Mouse (Mus musculus) C2C12 (cell line): ENCODE measurements around the gene Chfr. TPM values are rescaled to one million over a fixed set of nuclear protein-coding genes. Genes with fewer than 3 reads are reported as not detected.

Source experiments
- H3K27me3 ChIP-seq: one replicate; pipeline ENCODE4 v1.6.1; 2011; ENCODE audit not compliant: control insufficient read depth, insufficient read depth, insufficient read length
- H3K36me3 ChIP-seq: one replicate; pipeline ENCODE4 v1.6.1; 2011; ENCODE audit not compliant: control insufficient read depth, insufficient read depth
- H3K4me3 ChIP-seq: one replicate; pipeline ENCODE4 v1.5.1; 2011; ENCODE audit warnings: mild to moderate bottlenecking, control low read depth; ENCODE audit not compliant: poor library complexity, insufficient read depth, severe bottlenecking
- H3K79me2 ChIP-seq: one replicate; pipeline ENCODE4 v1.6.1; 2011; ENCODE audit not compliant: control insufficient read depth, insufficient read depth
- H3K79me3 ChIP-seq: one replicate; pipeline ENCODE4 v1.6.1; 2011; ENCODE audit warnings: low read depth, control low read depth
- H3ac ChIP-seq: one replicate; pipeline ENCODE3; 2011; ENCODE audit warnings: low read depth; ENCODE audit not compliant: control insufficient read depth, insufficient read length
- CEBPB ChIP-seq: IDR thresholded peaks from one replicate; pipeline ENCODE4 v1.6.1; 2011; ENCODE audit warnings: low read depth, mild to moderate bottlenecking, control low read depth, moderate library complexity
- CTCF ChIP-seq: IDR thresholded peaks from one replicate; pipeline ENCODE4 v1.5.1; 2011; ENCODE audit not compliant: control insufficient read depth, insufficient read depth, insufficient read length
- FOSL1 ChIP-seq: IDR thresholded peaks from one replicate; pipeline ENCODE4 v1.8.0; 2011; ENCODE audit warnings: mild to moderate bottlenecking, low read length; ENCODE audit not compliant: poor library complexity, insufficient read depth, severe bottlenecking
- MAX ChIP-seq: IDR thresholded peaks from one replicate; pipeline ENCODE4 v1.6.1; 2011; ENCODE audit warnings: mild to moderate bottlenecking, control low read depth
- MYOD1 ChIP-seq: IDR thresholded peaks from one replicate; pipeline ENCODE4 v1.6.1; 2011; ENCODE audit warnings: low read depth; ENCODE audit not compliant: control insufficient read depth, insufficient read length
- MYOG ChIP-seq: IDR thresholded peaks from one replicate; pipeline ENCODE4 v1.6.1; 2011; ENCODE audit not compliant: control insufficient read depth, insufficient read length; ENCODE audit errors: extremely low read depth
- USF1 ChIP-seq: IDR thresholded peaks from one replicate; pipeline ENCODE4 v1.6.1; 2011; ENCODE audit warnings: low read depth, mild to moderate bottlenecking, control low read depth, moderate library complexity
- polyA plus RNA-seq: library from polyadenylated mRNA; unstranded; fragments of >200 nt; fragmentation: generic; extraction: Trizol; gene quantifications from one replicate; pipeline ENCODE4 v1.2.1, GENCODE M21; 2012; ENCODE audit warnings: missing spikeins

Gene Chfr
- polyA plus RNA-seq, 1 experiment, result 14.4 TPM

GRCm38 (mm10) chr5:110102853-110103625 lies 32.6 kb upstream of the Chfr start:
- Histone ChIP-seq H3K79me3 (peaks cover 19% of the 10 kb centered on the region), H3K36me3 (peaks cover 36% of the 10 kb centered on the region), H3K79me2 (peaks cover 32% of the 10 kb centered on the region), H3K4me3 (no peak overlapping the region), H3ac (no peak overlapping the region), H3K27me3 (no peaks in the 10 kb centered on the region)
- TF ChIP-seq USF1 (no peak), MYOG (no peak), MAX (no peak), CTCF (no peak), MYOD1 (no peak), FOSL1 (no peak), CEBPB (no peak)

GRCm38 (mm10) chr5:110103901-110104615 lies 31.6 kb upstream of the Chfr start:
- peaks cover 32% of the 10 kb centered on the region for H3K79me2 ChIP-seq
- H3K36me3 ChIP-seq, result peaks cover 36% of the 10 kb centered on the region
- no peaks in the 10 kb centered on the region for H3K27me3 ChIP-seq
- H3K4me3 ChIP-seq, result no peak overlapping the region
- no peak overlapping the region for H3ac ChIP-seq
- TF ChIP-seq MYOG (no peak), CTCF (no peak), MAX (no peak), CEBPB (no peak), MYOD1 (no peak), USF1 (no peak), FOSL1 (no peak)
- peaks cover 19% of the 10 kb centered on the region for H3K79me3 ChIP-seq

GRCm38 (mm10) chr5:110104616-110105380 lies 30.8 kb upstream of the Chfr start:
- Histone ChIP-seq H3ac (no peak overlapping the region), H3K27me3 (no peaks in the 10 kb centered on the region), H3K36me3 (peaks cover 36% of the 10 kb centered on the region), H3K4me3 (no peak overlapping the region), H3K79me3 (peaks cover 19% of the 10 kb centered on the region), H3K79me2 (peaks cover 32% of the 10 kb centered on the region)
- TF ChIP-seq MYOD1 (no peak), MAX (no peak), USF1 (no peak), CEBPB (no peak), CTCF (no peak), MYOG (no peak), FOSL1 (no peak)

GRCm38 (mm10) chr5:110106140-110106871 lies 29.3 kb upstream of the Chfr start:
- no peaks in the 10 kb centered on the region for H3K27me3 ChIP-seq
- H3ac ChIP-seq, result peak overlapping the region; percentile 61
- H3K79me2 ChIP-seq, result peaks cover 32% of the 10 kb centered on the region
- no peak for TF ChIP-seq USF1
- TF ChIP-seq FOSL1, result no peak
- no peak for TF ChIP-seq CTCF
- no peak for TF ChIP-seq CEBPB
- H3K4me3 ChIP-seq, result peak overlapping the region; percentile 76
- H3K79me3 ChIP-seq, result peaks cover 19% of the 10 kb centered on the region
- peaks cover 36% of the 10 kb centered on the region for H3K36me3 ChIP-seq

- Histone ChIP-seq H3K4me3 (peak overlapping the region; percentile 76), H3K27me3 (no peaks in the 10 kb centered on the region), H3K79me2 (peaks cover 32% of the 10 kb centered on the region), H3K36me3 (peaks cover 36% of the 10 kb centered on the region), H3K79me3 (peaks cover 19% of the 10 kb centered on the region), H3ac (peak overlapping the region; percentile 61)
- TF ChIP-seq CEBPB (no peak), MYOG (no peak), MYOD1 (no peak), USF1 (no peak), FOSL1 (no peak), CTCF (no peak), MAX (no peak)
These were observed 28.6 kb upstream of the Chfr start for GRCm38 (mm10) chr5:110106901-110107564.
